Mouse (Mus musculus) neural tube, embryonic 15.5 days (tissue): ENCODE data around the gene Syt17. TPM values are rescaled to one million over a fixed set of nuclear protein-coding genes. Genes with fewer than 3 reads are reported as not detected.

Experiments used
- ATAC-seq: fragments of 200-750 bp; cut with Nextera tagmentation; 2 replicates; pipeline ENCODE4 v1.8.0; 2017; ENCODE audit warnings: mild to moderate bottlenecking, moderate TSS enrichment, moderate library complexity; ENCODE audit not compliant: low FRiP score
- H3K27ac ChIP-seq: fragments of 300-500 bp; sonication (generic); replicated peaks from 2 replicates; pipeline ENCODE4 v1.5.1; 2015; ENCODE audit warnings: mild to moderate bottlenecking, inconsistent platforms
- H3K27me3 ChIP-seq: fragments of 300-500 bp; sonication (generic); replicated peaks from 2 replicates; pipeline ENCODE4 v1.6.1; 2015; ENCODE audit warnings: inconsistent platforms
- H3K36me3 ChIP-seq: fragments of 300-500 bp; sonication (generic); 2 replicates; pipeline ENCODE4 v1.6.1; 2015; ENCODE audit warnings: inconsistent platforms
- H3K4me1 ChIP-seq: fragments of 300-500 bp; sonication (generic); 2 replicates; pipeline ENCODE4 v1.6.1; 2015; ENCODE audit warnings: inconsistent platforms
- H3K4me2 ChIP-seq: fragments of 300-500 bp; sonication (generic); 2 replicates; pipeline ENCODE4 v1.6.1; 2015; ENCODE audit warnings: inconsistent platforms, mild to moderate bottlenecking, moderate library complexity
- H3K4me3 ChIP-seq: fragments of 300-500 bp; sonication (generic); replicated peaks from 2 replicates; pipeline ENCODE4 v1.5.1; 2015; ENCODE audit warnings: mild to moderate bottlenecking, inconsistent platforms
- H3K9ac ChIP-seq: fragments of 300-500 bp; sonication (generic); replicated peaks from 2 replicates; pipeline ENCODE4 v1.6.1; 2015; ENCODE audit warnings: mild to moderate bottlenecking, inconsistent platforms
- H3K9me3 ChIP-seq: fragments of 300-500 bp; sonication (generic); replicated peaks from 2 replicates; pipeline ENCODE4 v1.6.1; 2016; ENCODE audit warnings: inconsistent platforms
- whole genome bisulfite sequencing: fragments of 180-500 bp; shearing (Covaris S2); methylation state at CpG from one replicate; pipeline ENCODE4 v1.1.7; 2015; ENCODE audit warnings: mixed read lengths; 5-methylcytosine and 5-hydroxymethylcytosine counted together
- polyA plus RNA-seq: library from polyadenylated mRNA; unstranded; fragments of >200 nt; fragmentation: Nextera tagmentation; extraction: Ambion mirVana; gene quantifications from 2 replicates; pipeline ENCODE4 v1.2.1, GENCODE M21; 2015

Gene Syt17
- polyA plus RNA-seq, 1 experiment from 2014 or later: 24.3 TPM

DNA sequence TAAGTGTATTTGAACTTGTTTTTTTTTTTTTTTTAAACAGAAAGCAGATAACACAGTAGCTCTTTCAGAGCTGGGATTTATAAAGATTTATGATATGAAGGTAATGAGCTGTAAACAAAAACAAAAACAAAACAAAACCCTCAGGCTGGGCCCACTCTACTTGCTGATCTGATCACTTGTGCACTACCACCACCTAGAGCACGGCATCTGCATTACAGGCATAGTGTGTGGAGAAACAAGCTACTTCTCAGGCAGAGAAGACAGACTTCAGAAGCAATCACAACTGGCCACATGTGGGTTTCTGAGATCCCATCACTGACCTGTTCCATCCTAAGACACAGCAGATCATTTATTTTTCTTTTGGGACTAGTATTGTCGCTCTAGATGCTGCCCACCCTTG is 38.6 kb downstream of the Syt17 start:
- no peaks in the 10 kb centered on the region for H3K9me3 ChIP-seq
- no peak for ATAC-seq
- H3K4me2 ChIP-seq: no peak overlapping the region
- H3K4me3 ChIP-seq: no peak overlapping the region
- no peaks in the 10 kb centered on the region for H3K4me1 ChIP-seq
- no peaks in the 10 kb centered on the region for H3K36me3 ChIP-seq
- H3K27ac ChIP-seq: no peak overlapping the region
- no peak overlapping the region for H3K9ac ChIP-seq
- WGBS: 35% methylated on average over 2 of the region's 2 CpGs
- H3K27me3 ChIP-seq: no peaks in the 10 kb centered on the region

DNA sequence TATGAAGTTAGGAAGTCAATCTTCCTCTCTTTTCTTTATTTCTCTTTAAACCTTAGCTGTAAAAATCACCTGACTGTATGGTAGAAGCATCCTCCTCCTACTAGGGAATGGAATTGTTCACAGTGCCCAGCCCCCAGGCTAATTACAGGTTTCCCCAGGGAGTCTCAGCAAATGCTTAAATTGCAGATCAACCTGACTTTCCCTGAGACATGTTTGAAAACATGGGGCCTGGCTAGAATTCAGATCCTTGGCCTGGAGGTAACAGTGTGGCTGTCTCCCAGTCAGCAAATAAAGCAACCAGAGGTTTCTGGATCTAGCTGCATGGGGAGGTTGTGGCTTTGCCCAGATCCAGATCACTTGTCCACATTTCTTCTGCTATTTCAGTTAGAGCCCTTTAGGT is 42.8 kb downstream of the Syt17 start:
- Histone ChIP-seq H3K27ac (no peak overlapping the region), H3K4me3 (no peak overlapping the region), H3K4me2 (no peak overlapping the region), H3K27me3 (no peaks in the 10 kb centered on the region), H3K9me3 (no peaks in the 10 kb centered on the region), H3K36me3 (no peaks in the 10 kb centered on the region), H3K4me1 (peaks cover 7% of the 10 kb centered on the region; the same call in 1 of the 2 replicates), H3K9ac (no peak overlapping the region)
- no peak for ATAC-seq

- WGBS: 49% methylated on average over 3 of the region's 3 CpGs
- Histone ChIP-seq H3K27ac (0 out of 2 replicates have a peak overlapping the region, but pooled peaks have one; percentile 5), H3K4me1 (peaks cover 7% of the 10 kb centered on the region; the same call in 1 of the 2 replicates), H3K27me3 (no peaks in the 10 kb centered on the region), H3K36me3 (no peaks in the 10 kb centered on the region), H3K9ac (no peak overlapping the region), H3K9me3 (no peaks in the 10 kb centered on the region), H3K4me2 (no peak overlapping the region), H3K4me3 (no peak overlapping the region)
- peak; percentile 64; the same call in 1 of the 2 replicates for ATAC-seq
Observed at GRCm38 (mm10) chr7:118402576-118403022, 45.4 kb downstream of the Syt17 start.

DNA sequence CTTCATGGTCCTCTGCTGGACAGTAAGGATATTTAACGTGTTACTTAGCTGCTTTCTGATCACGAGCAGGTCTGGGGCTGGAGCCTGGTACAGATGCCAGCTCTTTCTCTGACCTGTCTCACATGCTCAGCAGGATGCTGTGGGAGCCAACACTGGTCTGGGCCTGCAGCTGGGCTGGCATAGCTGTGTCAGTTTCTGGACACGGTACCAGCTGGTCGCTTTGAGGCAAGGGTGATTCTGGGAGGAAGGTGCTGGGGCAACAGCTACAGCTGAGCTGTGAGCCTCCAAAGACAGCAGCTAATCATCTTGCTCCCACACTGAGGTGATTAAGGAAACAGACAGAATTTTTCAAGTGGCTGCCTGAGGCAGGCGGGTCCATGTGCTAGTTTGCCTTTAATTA is 46.1 kb downstream of the Syt17 start:
- WGBS: 65% methylated on average over 5 of the region's 5 CpGs
- Histone ChIP-seq H3K9me3 (no peaks in the 10 kb centered on the region), H3K27ac (0 out of 2 replicates have a peak overlapping the region, but pooled peaks have one; percentile 5), H3K4me1 (peaks cover 7% of the 10 kb centered on the region; the same call in 1 of the 2 replicates), H3K36me3 (no peaks in the 10 kb centered on the region), H3K4me3 (no peak overlapping the region), H3K27me3 (no peaks in the 10 kb centered on the region), H3K4me2 (no peak overlapping the region), H3K9ac (no peak overlapping the region)
- peak; percentile 27; the same call in 1 of the 2 replicates for ATAC-seq

- no peak overlapping the region for H3K9ac ChIP-seq
- H3K4me1 ChIP-seq: peaks cover 7% of the 10 kb centered on the region; the same call in 1 of the 2 replicates
- H3K4me2 ChIP-seq: no peak overlapping the region
- no peaks in the 10 kb centered on the region for H3K27me3 ChIP-seq
- no peak for ATAC-seq
- no peaks in the 10 kb centered on the region for H3K36me3 ChIP-seq
- no peak overlapping the region for H3K4me3 ChIP-seq
- 92% methylated on average over 9 of the region's 9 CpGs for WGBS
- H3K27ac ChIP-seq: no peak overlapping the region
- H3K9me3 ChIP-seq: no peaks in the 10 kb centered on the region
Observed at GRCm38 (mm10) chr7:118399764-118400163, 48.3 kb downstream of the Syt17 start.

DNA sequence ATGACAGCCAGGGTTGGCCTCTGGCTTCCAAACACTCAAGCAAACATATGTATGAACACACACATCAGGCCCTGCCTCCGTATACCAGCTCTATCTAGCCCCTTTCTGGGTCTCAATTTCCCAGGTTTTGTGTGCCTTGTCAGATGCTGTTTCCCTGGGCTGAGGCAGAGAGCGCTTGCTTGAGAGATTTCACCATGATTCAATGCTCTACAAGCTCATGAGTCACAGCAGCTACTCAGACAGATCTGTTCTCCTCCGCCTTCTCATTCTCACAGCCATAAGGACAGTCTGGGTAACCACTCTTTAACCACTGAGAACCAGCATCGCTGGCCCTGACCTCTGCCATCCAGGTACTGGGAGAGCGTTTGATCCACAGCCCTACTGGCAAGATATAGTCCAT is 57.3 kb downstream of the Syt17 start:
- Histone ChIP-seq H3K36me3 (no peaks in the 10 kb centered on the region), H3K27ac (no peak overlapping the region), H3K27me3 (no peaks in the 10 kb centered on the region), H3K4me1 (no peaks in the 10 kb centered on the region), H3K9ac (no peak overlapping the region), H3K4me2 (no peak overlapping the region), H3K4me3 (no peak overlapping the region), H3K9me3 (no peaks in the 10 kb centered on the region)
- ATAC-seq: no peak
- 92% methylated on average over 5 of the region's 5 CpGs for WGBS

DNA sequence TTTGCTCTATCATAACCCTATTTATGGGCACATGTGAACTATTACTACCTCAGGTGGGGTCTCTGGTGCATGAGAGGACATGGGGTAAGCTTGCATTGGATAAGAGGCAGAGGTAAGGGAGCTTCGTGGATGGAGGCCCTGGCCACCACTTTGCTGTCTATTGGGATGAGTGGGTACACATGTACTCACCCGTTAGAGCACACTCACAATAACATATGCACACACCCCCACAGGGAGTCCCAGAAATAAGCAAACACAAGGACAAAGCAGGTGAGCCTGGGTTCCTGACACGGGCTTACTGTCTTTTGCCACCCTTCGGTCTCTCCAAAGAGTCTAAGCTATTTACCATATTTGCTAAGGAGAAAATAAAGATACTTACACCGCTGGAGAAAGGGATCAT is 67.0 kb downstream of the Syt17 start:
- H3K4me3 ChIP-seq: no peak overlapping the region
- H3K9ac ChIP-seq: no peak overlapping the region
- no peaks in the 10 kb centered on the region for H3K27me3 ChIP-seq
- H3K4me2 ChIP-seq: no peak overlapping the region
- ATAC-seq: no peak
- no peak overlapping the region for H3K27ac ChIP-seq
- no peaks in the 10 kb centered on the region for H3K36me3 ChIP-seq
- H3K4me1 ChIP-seq: no peaks in the 10 kb centered on the region
- no peaks in the 10 kb centered on the region for H3K9me3 ChIP-seq
- WGBS: 92% methylated on average over 5 of the region's 5 CpGs

DNA sequence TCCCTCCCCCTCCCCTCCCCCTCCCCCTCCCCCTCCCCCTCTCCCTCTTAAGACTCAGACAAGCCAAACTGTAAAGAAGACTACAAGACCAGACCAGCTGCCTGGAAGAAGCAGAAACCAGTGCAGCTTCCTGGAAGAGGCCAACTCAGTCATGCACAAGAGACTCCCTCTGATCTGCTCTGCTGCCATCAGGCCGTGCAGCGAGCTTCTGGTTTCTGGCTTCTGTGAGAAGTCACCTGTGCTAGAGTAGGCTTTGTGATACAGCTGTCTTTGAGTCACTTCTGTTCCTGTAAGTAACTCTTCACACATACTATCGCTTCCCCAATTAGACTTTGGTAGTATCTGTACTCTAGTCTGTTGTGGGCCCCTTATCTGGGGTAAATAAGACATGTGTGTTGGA is 68.0 kb downstream of the Syt17 start:
- WGBS: 89% methylated on average over 3 of the region's 3 CpGs
- no peak for ATAC-seq
- Histone ChIP-seq H3K4me2 (no peak overlapping the region), H3K27ac (no peak overlapping the region), H3K4me1 (no peaks in the 10 kb centered on the region), H3K9ac (no peak overlapping the region), H3K9me3 (no peaks in the 10 kb centered on the region), H3K4me3 (no peak overlapping the region), H3K27me3 (no peaks in the 10 kb centered on the region), H3K36me3 (no peaks in the 10 kb centered on the region)

- WGBS: 95% methylated on average over 4 of the region's 4 CpGs
- H3K9me3 ChIP-seq: no peaks in the 10 kb centered on the region
- no peak for ATAC-seq
- no peaks in the 10 kb centered on the region for H3K27me3 ChIP-seq
- H3K27ac ChIP-seq: no peak overlapping the region
- no peak overlapping the region for H3K4me2 ChIP-seq
- H3K4me3 ChIP-seq: no peak overlapping the region
- H3K9ac ChIP-seq: no peak overlapping the region
- H3K4me1 ChIP-seq: no peaks in the 10 kb centered on the region
- no peaks in the 10 kb centered on the region for H3K36me3 ChIP-seq
Observed at GRCm38 (mm10) chr7:118376590-118376989, 71.4 kb downstream of the Syt17 start.

GRCm38 (mm10) chr7:118375341-118375740 is 72.7 kb downstream of the Syt17 start:
- no peaks in the 10 kb centered on the region for H3K27me3 ChIP-seq
- H3K4me3 ChIP-seq: no peak overlapping the region
- no peaks in the 10 kb centered on the region for H3K36me3 ChIP-seq
- ATAC-seq: no peak
- H3K4me2 ChIP-seq: no peak overlapping the region
- H3K9me3 ChIP-seq: no peaks in the 10 kb centered on the region
- H3K27ac ChIP-seq: no peak overlapping the region
- 97% methylated on average over 3 of the region's 3 CpGs for WGBS
- no peaks in the 10 kb centered on the region for H3K4me1 ChIP-seq
- no peak overlapping the region for H3K9ac ChIP-seq

DNA sequence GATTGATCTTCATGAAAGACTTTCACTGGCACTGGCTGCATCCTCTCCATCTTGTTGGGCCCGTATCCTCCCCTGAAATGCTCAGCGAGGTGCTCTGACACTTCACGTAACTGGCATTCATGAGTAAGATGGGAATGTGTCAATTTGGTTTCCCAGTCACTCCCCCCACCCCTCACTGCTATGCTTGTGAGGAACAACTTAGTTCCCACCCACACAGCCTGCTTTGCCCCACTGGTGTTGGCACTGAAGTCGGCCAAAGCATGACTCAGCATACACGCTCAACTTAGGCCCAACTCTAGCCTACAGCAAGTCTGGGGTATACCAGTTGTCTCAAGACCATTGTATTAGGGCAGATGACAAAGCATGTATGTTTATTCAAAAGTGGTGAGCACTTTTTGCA is 76.7 kb downstream of the Syt17 start:
- H3K27me3 ChIP-seq: no peaks in the 10 kb centered on the region
- WGBS: 95% methylated on average over 5 of the region's 5 CpGs
- H3K4me1 ChIP-seq: no peaks in the 10 kb centered on the region
- no peak overlapping the region for H3K27ac ChIP-seq
- H3K9ac ChIP-seq: no peak overlapping the region
- no peaks in the 10 kb centered on the region for H3K36me3 ChIP-seq
- no peak overlapping the region for H3K4me2 ChIP-seq
- H3K9me3 ChIP-seq: no peaks in the 10 kb centered on the region
- H3K4me3 ChIP-seq: no peak overlapping the region
- no peak for ATAC-seq

DNA sequence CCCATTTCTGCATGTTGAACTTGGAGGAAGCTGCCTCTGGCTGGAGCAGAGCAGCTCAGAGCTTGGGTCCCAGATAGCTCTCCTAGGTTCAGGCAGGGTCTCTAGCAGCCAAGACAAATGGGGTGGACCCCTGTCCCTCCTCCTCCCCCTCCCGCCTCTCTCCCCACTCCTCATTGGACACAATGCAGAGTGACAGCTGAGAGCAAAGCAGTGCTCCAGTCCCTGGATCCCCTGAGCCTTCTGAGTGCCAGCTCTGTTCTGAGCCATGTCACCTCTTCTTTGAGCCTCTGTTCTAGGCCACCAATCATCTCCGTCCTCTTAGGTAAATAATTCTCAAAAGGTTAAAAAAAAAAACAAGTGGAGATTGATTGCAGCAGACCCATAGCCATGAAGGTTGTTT is 78.3 kb downstream of the Syt17 start:
- Histone ChIP-seq H3K9ac (no peak overlapping the region), H3K4me1 (peaks cover 2% of the 10 kb centered on the region; the same call in 1 of the 2 replicates), H3K9me3 (no peaks in the 10 kb centered on the region), H3K4me3 (no peak overlapping the region), H3K36me3 (no peaks in the 10 kb centered on the region), H3K4me2 (no peak overlapping the region), H3K27ac (no peak overlapping the region), H3K27me3 (no peaks in the 10 kb centered on the region)
- ATAC-seq: no peak
- 86% methylated on average over 1 of the region's 2 CpGs for WGBS

DNA sequence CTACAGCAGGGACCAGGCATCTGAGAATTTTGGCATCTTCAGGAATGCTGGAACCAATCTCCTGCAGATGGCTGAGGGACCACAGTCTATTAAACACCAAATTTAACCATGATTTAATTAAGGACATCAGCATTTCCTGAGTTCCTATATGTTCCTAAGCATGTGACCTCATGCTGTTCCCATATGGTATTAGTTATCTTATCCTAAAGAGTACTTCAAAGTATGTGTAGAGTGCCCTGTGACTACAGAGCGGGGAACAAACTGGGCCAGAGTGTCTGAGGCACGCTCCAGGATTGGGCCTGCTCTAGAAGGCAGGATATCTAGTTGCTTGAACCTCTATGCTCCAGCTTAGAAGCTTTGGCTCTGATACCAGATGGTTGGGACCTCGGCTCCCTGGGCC is 82.1 kb downstream of the Syt17 start:
- Histone ChIP-seq H3K4me3 (no peak overlapping the region), H3K27me3 (0 out of 2 replicates have a peak, but pooled peaks cover 2% of the 10 kb centered on the region), H3K27ac (no peak overlapping the region), H3K9ac (no peak overlapping the region), H3K36me3 (no peaks in the 10 kb centered on the region), H3K4me1 (peaks cover 2% of the 10 kb centered on the region; the same call in 1 of the 2 replicates), H3K4me2 (no peak overlapping the region), H3K9me3 (no peaks in the 10 kb centered on the region)
- no peak for ATAC-seq
- WGBS: 90% methylated on average over 3 of the region's 3 CpGs
